Mouse (Mus musculus) left cerebral cortex, adult 11 months (tissue): Measurements from ENCODE around the gene Dnah11.
A peak's percentile ranks its signal among the peaks of the same experiment; 100 is the strongest.

Experiments used
- DNase-seq: peaks from one replicate; pipeline ENCODE4 v3.0.0; 2022; ENCODE audit warnings: low spot score

The Dnah11 gene

DNA sequence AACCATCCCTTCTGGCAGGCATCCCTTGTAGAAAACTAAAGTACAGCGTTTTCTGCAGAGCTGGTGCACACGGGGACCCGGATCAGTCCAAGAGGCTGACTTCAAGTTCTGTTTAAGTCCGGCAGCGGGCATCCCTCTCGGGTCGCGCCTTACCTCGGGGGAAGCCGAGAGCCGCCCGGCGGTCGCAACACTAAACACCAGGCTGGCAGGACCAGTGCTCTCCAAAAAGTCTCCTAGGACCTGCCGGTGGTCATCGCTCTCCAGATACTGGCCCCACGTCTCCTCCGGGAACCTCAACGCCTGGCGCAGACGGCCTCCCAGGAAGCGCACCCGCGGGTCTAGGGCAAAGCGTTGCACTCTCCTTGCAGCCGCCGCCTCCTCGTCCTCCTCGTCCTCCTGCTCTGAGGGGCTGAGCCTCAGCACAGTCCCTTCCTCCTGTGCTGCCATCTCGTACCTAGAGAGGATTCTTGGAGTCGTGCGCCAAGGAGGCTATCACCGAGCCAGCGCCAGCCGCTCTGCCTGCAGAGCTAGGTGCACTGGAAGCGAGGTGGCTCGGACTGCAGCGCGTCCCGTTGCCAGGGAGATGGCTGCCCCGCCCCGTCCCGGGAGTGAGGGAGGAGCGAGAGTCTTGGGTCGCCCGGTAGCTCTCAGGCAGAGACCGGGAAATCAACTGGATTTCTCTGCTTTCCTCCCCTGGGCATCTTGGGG, at the start of gene Dnah11:
Dnah11 (minus strand) TSS at position 658 of the 708 bp plus-strand sequence.
- peak; percentile 2 for DNase-seq

DNA sequence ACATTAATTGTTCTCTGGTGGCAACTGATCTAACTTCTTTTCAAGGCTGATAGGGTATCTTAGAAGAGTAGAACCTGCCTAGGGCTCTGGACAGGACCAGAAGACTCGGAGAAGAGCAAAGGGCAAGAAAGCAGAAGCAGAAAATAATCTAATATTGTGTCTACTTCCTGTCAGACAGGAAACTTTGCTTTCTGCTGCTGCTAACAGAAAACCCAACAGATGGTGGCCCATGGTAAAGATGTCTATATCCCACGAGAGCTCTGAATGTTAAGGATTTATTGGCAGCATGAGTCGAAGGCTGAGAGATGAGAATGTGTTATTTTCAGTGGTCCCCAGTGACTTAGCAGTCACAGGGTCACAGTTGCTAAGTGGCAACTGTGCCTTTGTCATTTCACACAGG, 22.3 kb upstream of the Dnah11 start:
- DNase-seq = no peak

DNA sequence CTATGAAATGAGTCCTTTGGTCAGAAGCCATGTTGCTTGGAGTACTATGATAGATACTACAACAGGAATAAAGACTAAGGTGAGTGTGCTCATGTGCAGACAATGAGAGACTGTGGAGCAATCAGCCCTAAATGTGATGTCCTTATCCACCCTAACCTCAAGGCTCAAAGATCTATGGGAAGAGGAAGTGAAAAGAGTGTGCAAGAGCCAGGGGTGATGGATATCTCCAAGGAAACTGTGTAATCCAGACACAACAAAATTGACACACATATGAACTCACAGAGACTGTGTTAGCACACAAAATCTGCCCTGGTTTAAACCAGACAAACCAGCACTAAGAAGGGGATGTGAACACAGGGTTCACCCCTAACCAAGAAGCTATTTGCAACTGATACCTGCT, 21.2 kb upstream of the Dnah11 start:
- DNase-seq = no peak

DNA sequence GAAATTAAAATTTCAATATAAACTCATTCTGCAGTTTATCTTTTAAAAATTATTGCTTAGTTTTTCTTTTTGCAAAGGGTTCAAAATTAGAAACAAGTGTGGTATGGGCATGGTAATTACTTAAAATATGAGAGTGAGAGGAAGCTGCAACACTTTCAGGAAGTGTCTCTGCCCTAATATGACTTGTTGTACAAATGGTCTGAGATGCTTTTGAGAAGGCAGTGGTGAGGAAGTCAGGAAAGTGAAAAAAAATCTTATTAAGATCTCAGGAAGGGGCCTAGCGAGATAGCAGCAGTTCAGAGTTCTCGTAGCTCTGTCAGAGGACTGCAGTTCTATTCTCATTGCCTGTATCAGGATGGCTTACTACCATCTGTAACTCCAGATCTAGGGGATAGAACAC, 13.3 kb upstream of the Dnah11 start:
- DNase-seq = no peak

DNA sequence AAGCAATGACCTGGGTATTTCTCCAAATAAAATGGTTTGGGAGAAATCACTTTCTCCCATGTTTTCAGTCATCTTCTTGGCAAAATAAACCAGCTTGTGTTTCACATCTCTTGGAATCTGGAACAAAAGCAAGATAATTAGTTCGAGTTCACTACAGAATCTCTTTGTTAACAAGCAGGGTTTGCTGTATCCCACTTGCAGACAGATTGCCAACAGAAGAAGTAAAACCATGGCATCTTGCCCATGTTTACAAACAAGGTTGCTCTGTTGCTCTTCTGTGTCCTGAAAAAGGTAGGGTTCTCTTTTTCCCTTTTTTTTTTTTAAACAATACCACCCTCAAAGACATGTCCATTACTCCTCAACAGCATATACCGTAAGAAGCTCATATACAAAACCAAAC, 2.3 kb downstream of the Dnah11 start:
- no peak for DNase-seq

DNA sequence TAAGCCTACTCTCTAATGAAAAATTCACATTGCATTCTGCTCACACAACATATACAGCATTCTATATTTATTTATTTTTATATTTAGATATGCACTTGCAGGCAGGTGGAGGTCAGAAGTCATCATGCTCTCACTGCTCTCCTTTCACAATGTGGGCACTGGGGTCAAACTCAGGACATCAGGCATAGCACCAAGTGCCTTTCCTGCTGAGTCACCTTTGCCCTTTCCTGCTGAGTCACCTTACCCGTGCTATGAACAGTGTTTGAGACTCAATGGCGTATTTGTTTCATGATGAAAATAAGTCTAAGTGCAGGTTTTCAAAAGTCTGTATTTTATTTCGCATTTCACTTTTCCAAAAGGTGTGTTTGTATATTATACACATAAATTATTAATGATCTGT, 9.3 kb downstream of the Dnah11 start:
- DNase-seq = no peak

DNA sequence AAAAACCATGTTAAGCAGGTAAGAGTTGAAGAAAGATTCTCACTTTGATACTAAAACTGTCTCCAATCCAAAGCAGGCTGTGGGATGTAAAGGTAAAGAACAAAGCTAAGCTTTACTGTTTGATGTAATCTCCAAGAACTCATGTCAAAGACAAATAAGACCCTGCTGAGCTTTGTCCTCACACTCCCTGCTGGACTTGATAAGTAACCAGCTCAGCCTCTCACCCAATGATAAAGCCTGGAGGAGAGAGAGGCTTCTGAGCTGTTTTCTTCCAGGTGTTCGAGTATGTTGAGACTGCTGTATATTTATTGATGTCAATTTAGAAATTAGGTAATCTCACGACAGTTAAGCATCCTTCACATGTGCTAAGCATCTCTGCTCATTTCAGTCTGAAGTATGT, 11.2 kb downstream of the Dnah11 start:
- DNase-seq = no peak

DNA sequence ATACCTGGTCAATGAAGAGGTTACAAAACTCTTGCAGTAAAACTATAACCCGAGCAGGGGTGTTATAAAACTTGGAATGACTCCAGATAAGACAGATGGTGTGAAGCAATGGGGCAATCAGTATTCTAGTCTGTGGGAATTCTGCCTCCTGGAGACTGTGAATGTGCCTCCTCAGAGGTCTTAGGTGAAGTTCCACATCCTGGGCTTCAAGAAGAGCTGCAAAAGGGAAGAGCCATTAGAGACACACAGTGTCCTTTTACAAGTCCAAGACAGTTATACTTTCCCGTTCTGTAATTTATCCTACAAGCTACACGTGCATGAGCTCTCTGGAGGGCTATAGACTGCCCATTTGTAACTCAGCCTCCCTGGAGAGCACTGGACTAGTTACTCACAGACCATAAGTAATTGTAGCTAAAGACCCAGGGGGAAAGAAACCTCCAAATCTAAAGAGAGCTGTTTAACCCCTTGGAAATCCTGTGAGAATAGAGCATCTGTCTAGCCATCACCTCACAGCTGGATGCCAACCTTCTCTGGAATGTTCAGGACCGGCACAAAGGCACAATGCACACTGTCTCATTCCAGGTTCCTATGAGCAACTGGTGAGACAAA, 11.9 kb downstream of the Dnah11 start:
- no peak for DNase-seq

DNA sequence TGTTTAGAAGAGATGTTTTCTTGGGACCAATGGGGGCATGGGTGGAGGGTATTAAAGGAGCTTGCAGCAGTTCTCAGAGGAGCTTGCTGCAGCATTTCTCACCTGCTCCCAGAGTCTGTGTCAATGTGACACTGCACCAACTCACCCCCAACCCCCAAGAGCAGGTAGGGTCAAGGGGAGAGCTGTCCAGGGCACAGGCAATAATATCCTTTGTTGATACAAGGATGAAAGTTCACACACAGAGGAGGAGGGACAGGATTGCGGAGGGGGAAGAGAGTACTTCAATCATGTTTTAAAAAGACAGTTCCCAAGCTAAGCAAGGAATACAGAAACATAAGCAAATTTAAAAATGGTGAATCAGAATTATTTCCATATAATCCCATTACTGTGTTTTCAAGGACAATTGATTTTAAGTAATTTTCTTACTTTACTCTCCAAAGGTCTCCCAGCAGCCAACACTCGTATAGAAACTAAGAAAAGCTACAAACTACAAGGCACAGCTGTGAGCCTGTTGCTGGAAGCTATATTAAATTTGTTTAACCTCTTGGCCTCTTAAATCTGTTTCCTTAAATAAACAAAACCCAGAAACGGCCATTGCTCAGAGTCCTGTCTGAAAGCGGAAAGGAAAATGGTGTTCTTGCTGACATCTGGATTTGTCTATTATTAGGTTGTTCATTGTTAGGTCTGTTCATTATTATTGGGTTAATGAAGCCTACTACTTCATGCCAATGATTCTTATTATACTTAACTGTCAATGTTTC, 12.5 kb downstream of the Dnah11 start:
- no peak for DNase-seq

DNA sequence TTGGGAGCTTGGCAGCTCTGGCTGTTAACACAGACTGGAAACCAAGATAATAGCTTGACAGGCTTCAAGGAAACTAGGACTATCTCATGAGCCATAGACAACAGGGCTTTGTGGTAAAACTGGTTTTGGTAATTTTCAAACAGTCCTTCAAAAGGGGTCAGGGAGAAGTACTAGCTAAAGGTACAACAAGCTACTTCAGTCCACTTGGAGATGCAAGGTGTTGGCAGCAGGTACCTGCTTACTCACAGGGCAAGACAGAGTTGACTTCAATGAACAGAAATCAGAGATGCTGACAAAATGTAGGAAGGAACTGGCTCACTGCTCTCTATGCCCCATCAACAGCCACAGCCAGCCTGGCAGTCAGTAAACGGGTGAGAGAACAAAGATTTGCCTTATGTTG, 14.1 kb downstream of the Dnah11 start:
- no peak for DNase-seq

DNA sequence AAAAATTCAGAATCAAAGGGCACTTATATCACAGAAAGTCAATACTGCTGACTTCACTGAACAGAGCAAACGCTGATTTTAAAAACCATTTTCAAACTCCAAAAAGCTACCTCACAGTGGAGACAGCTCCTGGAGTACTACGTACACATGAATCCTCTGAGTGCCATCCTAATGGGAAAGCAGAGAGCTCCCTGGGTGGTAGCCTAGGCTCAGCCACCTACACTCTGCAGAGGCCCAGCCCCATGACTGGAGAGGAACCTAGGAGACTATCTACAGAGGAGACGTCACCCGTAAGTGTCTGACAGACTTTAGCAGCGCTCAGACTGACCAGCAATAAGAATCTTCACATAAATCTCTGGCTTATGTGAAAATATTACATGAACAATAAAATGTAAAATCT, 21.1 kb downstream of the Dnah11 start:
- no peak for DNase-seq

DNA sequence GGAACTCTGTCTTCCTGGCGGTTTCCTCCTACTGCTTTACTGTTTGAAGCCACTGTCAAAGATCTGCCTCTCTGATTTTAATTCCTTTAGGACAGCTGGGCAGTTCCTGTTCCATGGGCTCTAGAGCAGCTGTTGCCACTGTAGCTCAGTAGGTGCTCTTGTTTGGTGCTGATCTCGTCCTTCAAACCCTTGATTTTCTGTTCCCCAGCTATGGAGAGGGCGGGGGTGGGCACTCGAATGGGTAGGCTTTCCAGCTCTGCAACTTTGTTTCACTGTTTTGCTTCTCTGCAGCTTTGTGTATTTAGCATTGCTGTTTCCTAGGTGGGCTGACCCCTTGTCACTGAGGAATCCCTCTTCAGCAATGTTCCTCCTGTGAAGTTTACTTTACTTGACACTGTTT, 34.1 kb downstream of the Dnah11 start:
- DNase-seq = no peak

DNA sequence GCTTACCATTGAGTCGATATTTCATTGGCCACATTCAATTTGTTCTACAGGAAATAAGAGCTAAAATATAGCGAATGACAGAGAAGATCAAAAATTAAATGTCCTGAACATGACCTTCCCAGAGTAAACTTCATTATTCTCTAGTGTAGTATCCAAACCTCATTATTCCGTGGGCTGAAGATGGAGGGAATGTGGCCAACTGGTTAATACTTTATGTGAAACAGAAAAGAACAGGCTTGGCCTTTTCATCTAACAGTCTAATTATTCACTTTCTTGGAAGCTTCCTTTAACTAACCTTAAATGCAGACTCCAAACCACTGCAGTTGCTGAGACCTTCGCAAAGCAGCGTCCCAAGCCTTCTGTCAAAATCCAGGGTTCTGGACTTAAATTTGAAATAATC, 41.9 kb downstream of the Dnah11 start:
- no peak for DNase-seq

DNA sequence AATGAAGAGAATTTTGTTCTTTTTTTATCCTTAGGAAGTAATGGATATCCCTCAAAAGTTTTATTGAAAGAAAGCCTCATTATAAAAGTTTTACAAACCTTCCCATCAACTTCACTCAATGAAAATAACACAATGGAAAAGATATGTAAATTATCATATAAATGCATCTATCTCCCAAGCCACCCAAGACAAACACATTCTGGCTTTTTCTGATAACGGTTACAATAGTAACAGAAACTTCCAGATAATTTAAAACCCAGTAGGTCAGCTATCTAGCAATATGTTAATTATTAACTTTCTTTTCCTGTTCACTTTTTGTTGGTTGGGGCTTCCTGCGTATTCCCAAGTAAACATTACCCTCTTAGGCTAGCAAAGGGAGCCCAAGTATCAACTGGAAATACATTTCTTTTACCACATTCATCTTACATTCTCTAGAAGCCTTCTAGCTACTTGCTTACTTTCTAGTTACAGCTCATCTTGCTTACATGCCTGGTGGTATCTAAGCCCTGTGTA, 51.3 kb downstream of the Dnah11 start:
- DNase-seq = no peak

DNA sequence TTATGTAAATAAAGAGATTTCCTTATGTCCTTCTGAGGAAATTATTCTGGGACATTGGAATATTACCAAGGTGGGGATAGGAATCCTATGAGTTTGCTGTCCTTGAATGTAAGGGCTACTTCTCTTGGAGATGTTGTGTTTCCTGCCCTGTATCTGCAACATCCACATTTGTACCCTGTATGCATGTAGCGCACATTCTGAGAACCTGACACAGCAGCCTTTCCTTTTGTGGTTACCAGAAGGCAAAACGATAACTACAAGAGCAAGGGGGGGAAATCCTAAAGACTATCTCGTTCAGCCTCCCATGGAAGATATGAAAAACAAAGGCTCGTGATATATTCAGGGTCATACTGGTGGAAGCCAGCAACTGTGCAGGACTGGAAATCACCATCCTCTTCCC, 70.7 kb downstream of the Dnah11 start:
- DNase-seq = no peak

DNA sequence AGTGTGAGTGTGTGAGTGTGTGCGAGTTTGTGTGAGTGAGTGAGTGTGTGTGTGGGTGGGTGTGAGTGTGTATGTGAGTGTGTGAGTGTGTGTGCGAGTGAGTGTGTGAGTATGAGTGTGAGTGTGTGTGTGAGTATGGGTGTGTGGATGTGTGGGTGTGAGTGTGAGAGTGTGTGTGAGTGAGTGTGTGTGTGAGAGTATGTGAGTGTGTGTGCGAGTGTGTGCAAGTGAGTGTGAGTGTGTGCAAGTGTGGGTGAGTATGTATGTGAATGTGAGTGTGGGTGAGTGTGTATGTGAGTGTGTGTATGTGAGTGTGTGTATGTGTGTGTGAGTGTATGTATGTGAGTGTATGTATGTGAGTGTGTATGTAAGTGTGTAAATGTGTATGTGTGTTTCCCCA, 79.2 kb downstream of the Dnah11 start:
- DNase-seq = no peak

DNA sequence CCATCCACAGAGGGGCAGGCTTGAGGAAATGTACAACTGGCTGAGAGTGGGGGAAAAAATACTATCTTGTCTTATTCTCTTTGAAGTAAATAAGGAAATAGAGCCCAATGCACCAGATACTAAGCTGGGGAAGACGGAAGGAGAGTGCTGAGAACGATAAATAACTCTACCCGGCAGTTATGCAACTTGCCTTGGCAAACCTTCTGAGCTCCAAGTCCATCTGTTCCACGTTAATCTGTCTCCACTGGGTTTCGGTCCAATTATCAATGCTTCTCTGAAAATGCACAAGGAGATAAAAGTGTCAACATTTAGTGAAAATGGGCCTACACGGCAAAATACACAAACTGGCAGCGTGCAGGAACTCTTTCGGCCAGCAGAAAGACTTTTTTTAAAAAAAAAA, 86.2 kb downstream of the Dnah11 start:
- no peak for DNase-seq

DNA sequence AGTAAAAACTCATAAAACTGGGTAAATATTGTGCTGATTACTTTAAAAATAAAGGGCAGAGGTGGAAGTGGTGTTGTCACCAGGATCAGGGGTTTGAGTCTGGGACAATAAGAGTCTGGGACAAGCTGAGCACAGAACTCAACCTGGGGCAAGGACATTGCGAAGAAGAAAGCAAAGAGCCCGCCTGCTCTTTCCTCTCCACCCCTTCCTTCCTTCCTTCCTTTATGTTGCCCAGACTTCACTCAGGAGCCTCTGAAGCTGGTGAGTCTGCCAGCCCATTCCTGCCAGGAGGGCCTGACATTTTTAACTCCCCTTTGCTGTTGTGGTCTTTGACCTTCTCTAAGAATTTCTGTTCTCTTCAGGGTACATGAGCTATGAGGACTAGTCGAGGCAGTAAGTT, 86.9 kb downstream of the Dnah11 start:
- no peak for DNase-seq

DNA sequence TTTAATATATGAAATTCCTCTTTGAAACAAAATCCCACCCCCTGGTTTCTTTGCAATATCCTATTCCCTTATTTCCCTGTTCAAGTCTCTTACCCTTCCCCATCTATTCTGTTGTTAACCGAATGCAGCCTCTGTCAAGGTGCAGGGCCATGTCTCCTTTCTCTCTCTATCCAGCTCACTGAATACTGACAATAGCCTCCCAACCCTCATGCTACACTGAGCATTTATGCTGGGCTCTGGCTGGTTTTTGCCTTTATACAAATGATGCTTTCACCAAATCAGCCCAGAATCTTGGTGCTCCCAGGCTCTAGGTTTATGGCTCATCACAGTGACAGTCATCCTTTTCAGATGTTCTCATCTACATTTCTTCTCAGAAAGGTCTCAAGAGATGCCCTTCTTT, 91.1 kb downstream of the Dnah11 start:
- no peak for DNase-seq

DNA sequence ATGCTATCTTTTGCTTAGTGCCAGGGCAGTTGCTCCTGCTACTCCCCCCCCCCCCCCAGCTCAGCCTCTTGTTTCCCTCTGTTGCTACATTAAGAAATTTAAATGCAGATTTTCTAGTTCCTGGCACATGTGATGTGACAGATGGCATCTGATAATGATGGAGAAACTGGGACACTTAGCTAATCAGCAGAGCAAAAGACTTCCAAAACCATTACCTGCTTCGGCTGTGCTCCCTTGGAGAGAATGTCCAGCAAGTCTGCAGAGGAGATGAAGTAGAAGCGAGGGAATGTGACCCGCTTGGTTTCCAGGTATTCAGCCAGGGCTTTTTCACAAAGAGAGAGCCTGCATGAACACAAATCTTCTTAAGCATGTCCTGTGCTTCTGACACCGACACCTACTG, 94.3 kb downstream of the Dnah11 start:
- no peak for DNase-seq

DNA sequence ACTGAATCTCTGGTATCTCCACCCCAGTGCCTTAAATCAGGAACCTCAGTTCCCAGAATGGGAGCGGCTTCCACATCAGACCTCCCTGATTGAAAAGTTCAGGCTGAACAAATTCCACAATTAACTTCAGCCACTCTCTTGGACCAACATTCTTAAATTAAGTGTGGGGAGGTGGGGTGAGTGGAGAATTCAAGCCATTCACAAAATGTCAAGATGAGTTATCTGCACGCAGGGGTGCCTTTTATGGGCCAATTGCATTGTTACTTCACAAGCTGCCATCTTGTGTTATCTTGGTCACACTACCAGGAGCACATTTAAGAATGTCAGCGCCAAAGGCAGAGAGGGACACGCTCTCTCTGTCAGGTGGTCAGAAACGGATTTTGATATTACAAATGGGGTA, 99.1 kb downstream of the Dnah11 start:
- DNase-seq = no peak

DNA sequence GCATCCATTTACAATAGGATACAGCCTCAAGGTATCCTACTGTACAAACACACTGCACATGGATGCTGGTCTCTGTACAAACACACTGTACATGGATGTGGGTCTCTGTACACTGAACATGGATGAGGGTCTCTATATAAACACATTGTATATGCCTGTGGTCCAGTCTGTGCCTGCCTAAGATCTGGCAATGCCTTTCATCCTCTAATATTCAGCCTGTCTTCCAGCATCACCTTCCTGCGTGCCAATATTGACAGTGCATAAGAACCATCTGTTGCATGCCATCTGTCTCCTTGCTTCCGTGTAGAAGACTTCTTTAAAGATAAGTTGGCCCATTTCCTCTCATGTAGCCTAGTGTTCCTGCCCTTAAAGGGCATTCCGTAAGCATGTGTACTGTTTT, 100.6 kb downstream of the Dnah11 start:
- no peak for DNase-seq

DNA sequence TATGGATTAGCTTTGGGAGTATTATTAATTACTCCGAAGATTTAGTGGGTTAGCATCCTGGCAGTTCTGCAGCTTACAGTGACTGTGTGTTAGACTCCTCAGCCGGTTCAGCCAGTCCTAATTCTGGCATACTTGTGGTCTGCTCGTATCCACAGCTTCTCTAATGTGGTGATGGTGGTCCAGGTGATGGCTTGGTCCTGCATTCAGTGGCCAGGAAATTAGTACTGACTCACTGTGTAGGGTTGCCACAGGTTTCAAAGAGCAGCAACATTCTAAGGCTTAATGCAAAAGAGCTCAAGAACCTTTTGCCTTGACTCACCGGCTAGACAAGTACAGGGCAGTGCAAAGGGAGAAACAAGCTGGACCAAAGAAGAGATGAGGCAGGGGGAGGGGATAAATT, 103.9 kb downstream of the Dnah11 start:
- DNase-seq = no peak
